Mouse (Mus musculus): ENCODE results near the gene 2210010C04Rik. TPM values are rescaled to one million over a fixed set of nuclear protein-coding genes. Genes with fewer than 3 reads are reported as not detected.

2210010C04Rik gene
- polyA plus RNA-seq, 1 experiment: not detected

DNA sequence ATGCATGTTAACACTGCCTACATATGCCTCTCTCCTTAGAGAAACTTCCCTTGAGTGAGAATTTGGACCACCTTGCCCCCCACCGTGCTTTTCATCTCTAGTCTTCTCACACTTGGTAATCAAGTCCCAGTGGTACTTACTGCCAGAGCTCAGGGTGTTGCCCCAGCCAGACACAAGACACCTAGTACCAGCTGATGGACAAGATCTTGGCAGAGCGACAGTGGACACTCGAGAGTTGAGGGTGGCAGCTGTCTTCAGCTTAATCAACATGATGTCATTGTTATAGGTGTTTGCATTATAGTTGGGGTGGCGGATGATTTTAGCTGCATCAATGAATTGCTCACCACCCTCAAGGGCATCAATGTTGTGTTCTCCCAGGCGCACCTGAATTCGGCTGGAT, 2.5 kb downstream of the 2210010C04Rik start:
- no peak overlapping the region for H3K4me3 ChIP-seq (ENCODE audit: insufficient read depth, poor library complexity, severe bottlenecking)
- no peaks in the 10 kb centered on the region for H3K36me3 ChIP-seq (ENCODE audit: control insufficient read depth, insufficient read depth)
- H3ac ChIP-seq (ENCODE audit: control insufficient read depth, insufficient read length, low read depth): no peak overlapping the region
- no peaks in the 10 kb centered on the region for H3K79me3 ChIP-seq (ENCODE audit: low read depth)
- H3K79me2 ChIP-seq (ENCODE audit: control insufficient read depth, insufficient read depth): no peaks in the 10 kb centered on the region
- TF ChIP-seq CEBPB (IDR thresholded peaks at IDR 0.05; ENCODE audit: low read depth): no peak
- TF ChIP-seq MAX (IDR thresholded peaks at IDR 0.05): no peak
- TF ChIP-seq MYOD1 (IDR thresholded peaks at IDR 0.05; ENCODE audit: control insufficient read depth, insufficient read length, low read depth): no peak
- no peak for TF ChIP-seq USF1 (IDR thresholded peaks at IDR 0.05; ENCODE audit: low read depth)
- no peak for TF ChIP-seq FOSL1 (IDR thresholded peaks at IDR 0.05; ENCODE audit: insufficient read depth, low read length, poor library complexity, severe bottlenecking)
- TF ChIP-seq CTCF (IDR thresholded peaks at IDR 0.05; ENCODE audit: control insufficient read depth, insufficient read depth, insufficient read length): no peak
- no peak for TF ChIP-seq MYOG (IDR thresholded peaks at IDR 0.05; ENCODE audit: control insufficient read depth, extremely low read depth, insufficient read length)
- no peaks in the 10 kb centered on the region for H3K27me3 ChIP-seq (ENCODE audit: control insufficient read depth, insufficient read depth, insufficient read length)

DNA sequence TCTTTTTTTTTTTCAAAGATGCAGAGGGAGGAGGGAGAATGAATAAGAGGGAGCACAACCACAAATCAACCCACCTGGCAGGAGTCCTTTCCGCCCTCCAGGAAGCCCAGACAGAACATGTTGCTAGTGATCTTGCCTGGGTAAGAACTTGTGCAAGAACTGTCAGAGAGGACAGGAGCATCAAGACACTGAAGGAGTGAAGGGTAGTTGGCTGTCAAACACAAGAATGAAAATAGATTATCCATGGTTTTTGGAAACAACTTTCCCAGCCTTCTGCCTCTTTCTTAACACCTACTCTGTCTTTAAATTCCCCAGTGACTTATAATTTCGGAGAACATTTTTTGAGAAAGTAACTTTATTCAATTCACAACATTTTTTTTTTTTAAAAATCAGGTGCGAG, 3.1 kb downstream of the 2210010C04Rik start:
- Histone ChIP-seq H3ac (ENCODE audit: control insufficient read depth, insufficient read length, low read depth) (no peak overlapping the region), H3K4me3 (ENCODE audit: insufficient read depth, poor library complexity, severe bottlenecking) (no peak overlapping the region), H3K79me2 (ENCODE audit: control insufficient read depth, insufficient read depth) (no peaks in the 10 kb centered on the region), H3K27me3 (ENCODE audit: control insufficient read depth, insufficient read depth, insufficient read length) (no peaks in the 10 kb centered on the region), H3K36me3 (ENCODE audit: control insufficient read depth, insufficient read depth) (no peaks in the 10 kb centered on the region), H3K79me3 (ENCODE audit: low read depth) (no peaks in the 10 kb centered on the region)
- TF ChIP-seq FOSL1 (IDR thresholded peaks at IDR 0.05; ENCODE audit: insufficient read depth, low read length, poor library complexity, severe bottlenecking) (no peak), MYOD1 (IDR thresholded peaks at IDR 0.05; ENCODE audit: control insufficient read depth, insufficient read length, low read depth) (no peak), USF1 (IDR thresholded peaks at IDR 0.05; ENCODE audit: low read depth) (no peak), MYOG (IDR thresholded peaks at IDR 0.05; ENCODE audit: control insufficient read depth, extremely low read depth, insufficient read length) (no peak), CEBPB (IDR thresholded peaks at IDR 0.05; ENCODE audit: low read depth) (no peak)

DNA sequence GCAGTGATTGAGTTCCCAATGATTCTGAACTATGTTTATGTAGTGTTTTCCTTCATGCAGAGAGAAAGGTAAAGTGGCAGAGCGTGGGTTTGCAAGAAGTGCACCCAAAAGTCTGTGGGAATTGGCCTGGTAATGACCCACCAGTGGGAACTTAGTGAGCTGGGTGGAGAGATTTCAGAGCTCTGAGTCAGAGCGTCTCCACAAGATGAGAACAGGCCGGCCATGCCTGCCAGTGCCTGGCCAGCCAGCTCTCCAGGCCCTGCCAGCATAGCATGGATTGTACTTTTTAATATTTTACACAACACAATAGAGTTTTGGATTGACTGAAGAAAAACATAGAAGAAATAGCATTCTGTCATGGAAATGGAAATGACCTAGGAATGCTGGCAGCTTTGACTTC, 4.5 kb downstream of the 2210010C04Rik start:
- H3ac ChIP-seq (ENCODE audit: control insufficient read depth, insufficient read length, low read depth): no peak overlapping the region
- H3K79me3 ChIP-seq (ENCODE audit: low read depth): no peaks in the 10 kb centered on the region
- H3K27me3 ChIP-seq (ENCODE audit: control insufficient read depth, insufficient read depth, insufficient read length): no peaks in the 10 kb centered on the region
- no peaks in the 10 kb centered on the region for H3K79me2 ChIP-seq (ENCODE audit: control insufficient read depth, insufficient read depth)
- no peak overlapping the region for H3K4me3 ChIP-seq (ENCODE audit: insufficient read depth, poor library complexity, severe bottlenecking)
- no peaks in the 10 kb centered on the region for H3K36me3 ChIP-seq (ENCODE audit: control insufficient read depth, insufficient read depth)
- TF ChIP-seq CEBPB (IDR thresholded peaks at IDR 0.05; ENCODE audit: low read depth) (no peak), CTCF (IDR thresholded peaks at IDR 0.05; ENCODE audit: control insufficient read depth, insufficient read depth, insufficient read length) (no peak), FOSL1 (IDR thresholded peaks at IDR 0.05; ENCODE audit: insufficient read depth, low read length, poor library complexity, severe bottlenecking) (no peak), MYOG (IDR thresholded peaks at IDR 0.05; ENCODE audit: control insufficient read depth, extremely low read depth, insufficient read length) (no peak), USF1 (IDR thresholded peaks at IDR 0.05; ENCODE audit: low read depth) (no peak), MYOD1 (IDR thresholded peaks at IDR 0.05; ENCODE audit: control insufficient read depth, insufficient read length, low read depth) (no peak), MAX (IDR thresholded peaks at IDR 0.05) (no peak)

DNA sequence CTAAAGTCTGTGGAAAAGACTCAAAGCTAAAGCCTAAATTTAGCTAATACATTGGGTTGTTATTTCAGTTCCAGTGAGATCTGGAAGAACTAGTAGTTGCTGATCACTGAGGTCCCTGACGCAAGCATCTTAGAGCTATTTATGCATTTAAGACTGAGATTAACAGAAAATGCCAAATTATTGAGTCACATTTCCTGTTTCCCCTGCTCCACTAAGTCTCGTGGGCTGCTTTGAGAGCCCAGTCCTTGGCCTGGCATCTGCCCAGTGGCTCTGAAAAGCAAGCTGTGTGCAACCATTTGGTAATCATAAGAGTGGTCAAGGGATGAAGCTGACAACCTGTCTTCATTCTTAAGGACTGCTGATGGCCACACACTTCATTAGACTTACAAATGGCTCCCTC, 8.3 kb downstream of the 2210010C04Rik start:
- no peak overlapping the region for H3ac ChIP-seq (ENCODE audit: control insufficient read depth, insufficient read length, low read depth)
- no peaks in the 10 kb centered on the region for H3K79me3 ChIP-seq (ENCODE audit: low read depth)
- TF ChIP-seq FOSL1 (IDR thresholded peaks at IDR 0.05; ENCODE audit: insufficient read depth, low read length, poor library complexity, severe bottlenecking) (peak; percentile 20), MAX (IDR thresholded peaks at IDR 0.05) (no peak), MYOD1 (IDR thresholded peaks at IDR 0.05; ENCODE audit: control insufficient read depth, insufficient read length, low read depth) (no peak), USF1 (IDR thresholded peaks at IDR 0.05; ENCODE audit: low read depth) (peak; percentile 16), CEBPB (IDR thresholded peaks at IDR 0.05; ENCODE audit: low read depth) (peak; percentile 74), CTCF (IDR thresholded peaks at IDR 0.05; ENCODE audit: control insufficient read depth, insufficient read depth, insufficient read length) (no peak), MYOG (IDR thresholded peaks at IDR 0.05; ENCODE audit: control insufficient read depth, extremely low read depth, insufficient read length) (no peak)
- H3K36me3 ChIP-seq (ENCODE audit: control insufficient read depth, insufficient read depth): no peaks in the 10 kb centered on the region
- H3K79me2 ChIP-seq (ENCODE audit: control insufficient read depth, insufficient read depth): no peaks in the 10 kb centered on the region
- H3K4me3 ChIP-seq (ENCODE audit: insufficient read depth, poor library complexity, severe bottlenecking): no peak overlapping the region
- H3K27me3 ChIP-seq (ENCODE audit: control insufficient read depth, insufficient read depth, insufficient read length): no peaks in the 10 kb centered on the region

DNA sequence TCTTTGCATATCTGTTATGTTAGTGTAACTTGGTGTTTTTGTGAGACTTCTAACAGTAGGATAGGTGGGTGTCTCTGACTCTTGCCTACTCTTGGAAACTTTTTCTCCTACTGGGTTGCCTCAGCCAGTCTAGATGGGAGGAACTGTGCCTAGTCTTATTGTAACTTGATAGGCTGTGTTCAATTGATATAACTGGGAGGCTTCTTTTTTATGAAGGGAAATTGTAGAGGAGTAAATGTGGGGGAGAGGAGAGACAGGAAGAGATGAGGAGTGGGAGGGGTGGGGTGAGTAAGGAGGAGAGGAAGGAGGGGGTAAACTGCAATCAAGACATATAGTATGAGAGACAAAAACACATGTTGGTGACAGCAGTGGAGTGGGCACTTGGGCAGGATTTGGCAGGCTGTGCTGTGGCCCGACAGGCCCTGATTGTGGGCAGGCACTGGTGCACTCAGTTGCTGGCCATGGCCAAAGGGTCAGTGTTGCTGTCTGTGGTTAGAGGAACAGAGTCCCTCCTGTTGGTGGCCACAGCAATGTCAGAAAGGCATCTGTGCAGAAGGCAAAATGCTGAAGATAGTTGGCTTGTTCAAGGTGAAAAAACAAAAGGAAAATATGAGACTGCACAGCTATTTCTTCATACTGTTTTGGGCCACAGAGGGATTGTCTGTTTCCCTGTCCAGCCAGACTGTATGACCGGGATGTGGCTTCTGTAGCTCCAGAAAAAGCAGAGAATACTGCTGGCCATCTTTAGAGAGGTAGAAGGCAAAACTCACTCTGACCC, 9.2 kb downstream of the 2210010C04Rik start:
- Histone ChIP-seq H3K36me3 (ENCODE audit: control insufficient read depth, insufficient read depth) (no peaks in the 10 kb centered on the region), H3K4me3 (ENCODE audit: insufficient read depth, poor library complexity, severe bottlenecking) (no peak overlapping the region), H3ac (ENCODE audit: control insufficient read depth, insufficient read length, low read depth) (no peak overlapping the region), H3K27me3 (ENCODE audit: control insufficient read depth, insufficient read depth, insufficient read length) (no peaks in the 10 kb centered on the region), H3K79me3 (ENCODE audit: low read depth) (no peaks in the 10 kb centered on the region), H3K79me2 (ENCODE audit: control insufficient read depth, insufficient read depth) (no peaks in the 10 kb centered on the region)
- no peak for TF ChIP-seq MAX (IDR thresholded peaks at IDR 0.05)
- peak; percentile 70 for TF ChIP-seq MYOD1 (IDR thresholded peaks at IDR 0.05; ENCODE audit: control insufficient read depth, insufficient read length, low read depth)

DNA sequence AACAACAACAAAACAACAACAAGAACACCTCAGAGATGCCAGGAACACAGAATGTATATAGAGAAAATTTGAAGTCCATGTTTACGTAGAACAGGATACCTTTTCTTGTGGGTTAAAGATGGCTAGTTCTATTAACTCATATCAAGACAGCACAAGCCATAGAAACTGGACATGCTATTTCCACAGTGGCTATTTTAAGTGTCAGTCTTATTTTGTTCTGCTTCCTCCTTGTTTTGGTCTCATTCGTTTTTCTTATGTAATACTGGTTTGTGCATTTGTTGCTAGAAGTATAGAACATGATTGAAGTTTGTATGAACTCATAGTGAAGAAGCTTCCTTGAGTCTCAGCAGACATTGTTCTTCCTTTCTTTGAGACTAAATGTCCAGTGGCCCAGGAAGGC, 16.2 kb downstream of the 2210010C04Rik start:
- Histone ChIP-seq H3K27me3 (ENCODE audit: control insufficient read depth, insufficient read depth, insufficient read length) (no peaks in the 10 kb centered on the region), H3K79me3 (ENCODE audit: low read depth) (no peaks in the 10 kb centered on the region), H3K79me2 (ENCODE audit: control insufficient read depth, insufficient read depth) (no peaks in the 10 kb centered on the region), H3K4me3 (ENCODE audit: insufficient read depth, poor library complexity, severe bottlenecking) (no peak overlapping the region), H3ac (ENCODE audit: control insufficient read depth, insufficient read length, low read depth) (no peak overlapping the region), H3K36me3 (ENCODE audit: control insufficient read depth, insufficient read depth) (no peaks in the 10 kb centered on the region)
- no peak for TF ChIP-seq USF1 (IDR thresholded peaks at IDR 0.05; ENCODE audit: low read depth)
- no peak for TF ChIP-seq MYOG (IDR thresholded peaks at IDR 0.05; ENCODE audit: control insufficient read depth, extremely low read depth, insufficient read length)
- no peak for TF ChIP-seq FOSL1 (IDR thresholded peaks at IDR 0.05; ENCODE audit: insufficient read depth, low read length, poor library complexity, severe bottlenecking)
- no peak for TF ChIP-seq MAX (IDR thresholded peaks at IDR 0.05)
- TF ChIP-seq CEBPB (IDR thresholded peaks at IDR 0.05; ENCODE audit: low read depth): no peak
- no peak for TF ChIP-seq MYOD1 (IDR thresholded peaks at IDR 0.05; ENCODE audit: control insufficient read depth, insufficient read length, low read depth)
- no peak for TF ChIP-seq CTCF (IDR thresholded peaks at IDR 0.05; ENCODE audit: control insufficient read depth, insufficient read depth, insufficient read length)
